Mouse (Mus musculus) gastrocnemius, postnatal 10 days (tissue): ENCODE measurements around the gene Auts2. TPM values are rescaled to one million over a fixed set of nuclear protein-coding genes. Genes with fewer than 3 reads are reported as not detected.
A peak's percentile ranks its signal among the peaks of the same experiment; 100 is the strongest.

Experiments
- DNase-seq: peaks from one replicate; pipeline ENCODE4 v3.0.0; 2021; ENCODE audit warnings: mixed read lengths
- total RNA-seq, 2 experiments: library from RNA; stranded (reverse); gene quantifications; 2 replicates each; pipeline ENCODE4 v1.2.3; 2021

The Auts2 gene
- total RNA-seq, 2 experiments from 2014 or later, result 36.2 to 49.1 TPM

DNA sequence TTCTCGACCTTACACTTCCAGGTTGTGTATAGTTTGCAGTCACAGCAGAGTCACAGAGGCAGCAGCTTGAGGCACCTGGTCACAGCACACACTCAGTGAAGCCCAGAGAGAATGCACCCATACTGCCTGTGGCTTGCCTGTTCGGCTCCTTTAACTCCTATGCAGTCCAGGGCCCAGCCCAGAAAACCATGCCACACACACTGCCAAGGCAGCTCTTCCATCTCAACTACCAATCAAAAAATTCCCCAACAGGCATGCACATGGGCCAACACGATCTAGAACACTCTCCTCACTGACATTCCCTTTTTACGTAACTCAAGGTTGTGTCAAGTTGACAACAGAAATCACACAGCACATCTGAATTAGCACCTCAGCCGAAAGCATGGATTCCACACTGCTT is 374.3 kb downstream of the Auts2 start:
- no peak for DNase-seq

DNA sequence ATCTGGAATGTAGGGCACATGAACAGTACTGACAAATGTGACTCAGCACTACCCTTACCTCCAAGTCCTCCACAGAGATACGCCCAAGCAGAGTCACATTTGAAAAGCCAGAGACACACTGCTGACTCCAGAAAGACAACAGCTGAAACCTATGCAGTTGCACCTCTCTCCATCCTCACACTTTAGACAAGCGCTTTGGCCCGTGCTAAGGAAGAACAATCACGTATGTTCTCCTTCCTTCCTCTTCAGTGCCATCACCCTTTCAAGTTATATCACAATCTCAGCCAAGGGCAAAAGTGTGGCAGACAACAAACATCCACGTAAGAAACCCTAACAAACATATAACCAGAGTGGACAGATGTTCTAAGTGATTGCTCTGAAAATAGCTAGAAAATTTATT is 374.9 kb downstream of the Auts2 start:
- no peak for DNase-seq

DNA sequence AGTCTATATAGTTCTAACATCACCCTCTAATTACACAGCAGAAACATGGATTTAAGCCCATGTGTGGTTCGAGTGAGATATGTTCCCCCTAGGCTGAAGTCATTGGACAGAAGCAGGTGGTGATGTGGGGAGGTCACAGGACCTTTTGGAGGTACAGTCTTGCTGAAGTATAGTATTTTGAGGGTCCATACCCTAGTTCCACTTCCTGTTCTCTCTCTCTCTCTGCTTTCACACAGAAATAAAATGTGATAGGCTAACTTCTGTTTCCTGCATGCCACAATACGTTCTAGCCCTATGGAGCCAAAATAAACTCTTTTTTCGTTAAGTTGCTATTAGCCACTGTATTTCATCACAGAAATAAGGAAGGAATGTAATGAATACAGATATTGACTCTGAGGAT is 376.6 kb downstream of the Auts2 start:
- no peak for DNase-seq

DNA sequence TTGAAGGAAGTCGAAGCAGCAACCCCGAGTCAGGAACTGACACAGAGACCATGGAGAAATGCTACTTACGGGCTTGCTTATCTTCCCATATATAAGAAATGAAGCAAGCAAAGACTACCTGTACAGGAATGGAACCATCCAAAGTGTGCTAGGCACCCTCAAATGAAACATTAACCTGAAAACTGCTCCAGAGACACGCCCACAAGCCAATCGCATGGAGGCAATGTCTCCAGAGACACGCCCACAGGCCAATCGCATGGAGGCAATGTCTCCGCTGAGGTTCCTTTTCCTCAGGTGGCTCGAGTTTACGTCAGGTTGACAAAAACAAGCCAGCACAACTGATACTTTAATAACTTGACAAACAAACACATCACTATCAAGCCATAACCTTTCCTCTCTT is 379.2 kb downstream of the Auts2 start:
- no peak for DNase-seq

DNA sequence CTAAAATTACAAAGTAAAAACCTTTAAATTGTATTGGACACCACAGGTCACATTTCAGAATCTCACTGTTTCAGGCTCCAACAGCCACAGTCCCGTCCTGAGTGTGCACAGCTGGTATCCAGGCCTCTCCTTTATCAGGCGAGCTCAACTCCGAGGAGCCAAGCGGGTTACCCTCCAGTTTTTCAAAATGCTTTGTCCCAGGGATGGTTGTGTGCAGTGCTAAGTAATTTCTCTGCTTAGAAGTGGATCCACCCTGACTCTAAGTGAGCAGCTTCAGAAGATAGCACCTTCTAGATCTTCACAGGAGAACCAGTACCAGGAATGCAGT is 381.0 kb downstream of the Auts2 start:
- no peak for DNase-seq

GRCm38 (mm10) chr5:132161338-132162205 is 381.6 kb downstream of the Auts2 start:
- DNase-seq, result no peak

- DNase-seq, result no peak
These were observed 399.0 kb downstream of the Auts2 start for GRCm38 (mm10) chr5:132144181-132144580.

DNA sequence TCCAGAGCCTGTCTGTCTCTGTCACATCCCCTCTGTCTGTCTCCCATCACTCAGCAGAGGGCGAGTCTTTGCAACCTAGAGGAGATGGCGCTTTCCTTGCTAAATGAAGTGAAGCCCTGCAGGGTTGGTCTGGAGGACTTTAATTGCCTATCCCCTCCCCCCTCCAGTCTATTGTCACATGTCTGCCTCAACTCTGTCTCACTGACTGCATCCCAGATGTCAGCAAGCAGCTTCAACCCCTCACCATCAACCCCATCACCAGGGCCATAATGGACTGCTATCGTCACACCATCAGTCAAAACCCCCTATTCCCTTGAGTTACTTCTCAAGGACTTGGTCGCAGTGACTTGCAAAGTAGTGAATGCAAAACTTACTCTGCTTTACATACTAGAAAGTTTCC is 402.3 kb downstream of the Auts2 start:
- DNase-seq, result no peak

DNA sequence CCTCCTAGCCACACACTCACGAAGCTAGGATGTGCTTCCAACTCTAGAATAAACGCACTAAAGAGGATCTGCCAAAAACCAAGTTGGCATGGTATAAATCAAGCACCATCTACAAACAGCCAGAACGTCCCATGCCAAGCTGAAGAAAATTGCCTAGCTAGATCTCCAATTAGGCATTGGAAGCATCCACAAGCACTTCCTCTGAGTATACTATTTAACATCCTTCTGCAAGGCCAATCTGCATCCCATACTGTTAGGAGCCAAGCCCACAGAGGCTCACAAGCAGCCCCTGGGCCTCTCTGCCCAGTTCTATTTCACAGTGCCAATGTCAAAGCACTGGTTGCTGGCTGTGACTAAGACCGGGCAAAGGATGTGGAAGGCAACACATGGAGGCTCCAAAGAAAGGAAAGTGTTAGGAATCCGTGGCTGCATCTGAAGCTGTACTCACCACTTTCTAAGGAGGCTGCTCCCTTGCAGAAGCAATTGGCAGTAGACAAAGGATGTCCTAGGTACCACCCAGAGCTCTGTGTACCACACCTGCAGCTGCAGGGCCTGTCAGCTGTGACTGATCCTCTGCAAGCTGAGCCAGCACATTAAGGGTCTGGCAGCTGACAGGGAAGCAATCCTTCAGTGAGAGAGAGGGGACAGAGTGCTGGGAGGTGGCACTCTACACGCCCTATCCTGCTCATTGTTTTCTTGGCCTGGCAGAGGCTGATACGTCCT is 407.0 kb downstream of the Auts2 start:
- DNase-seq, result no peak

DNA sequence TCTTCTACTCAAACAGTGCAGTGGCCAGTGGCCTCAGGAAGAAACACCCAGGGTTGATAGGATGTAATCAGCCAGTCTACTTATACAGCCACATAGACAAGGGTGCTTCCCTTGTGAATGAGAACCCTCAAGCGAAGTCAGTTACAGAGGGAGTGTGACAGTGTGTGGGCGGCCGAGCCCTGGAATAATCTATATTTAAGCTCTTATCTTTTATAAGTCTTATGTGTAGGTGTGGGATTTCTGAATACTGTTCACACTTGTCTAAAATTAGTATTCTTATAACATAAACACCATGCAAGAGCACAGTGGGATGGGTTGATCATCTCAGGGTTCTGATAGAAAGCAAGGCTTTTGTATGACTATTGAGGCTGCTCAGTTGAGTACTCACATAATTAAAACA is 411.2 kb downstream of the Auts2 start:
- DNase-seq, result no peak

DNA sequence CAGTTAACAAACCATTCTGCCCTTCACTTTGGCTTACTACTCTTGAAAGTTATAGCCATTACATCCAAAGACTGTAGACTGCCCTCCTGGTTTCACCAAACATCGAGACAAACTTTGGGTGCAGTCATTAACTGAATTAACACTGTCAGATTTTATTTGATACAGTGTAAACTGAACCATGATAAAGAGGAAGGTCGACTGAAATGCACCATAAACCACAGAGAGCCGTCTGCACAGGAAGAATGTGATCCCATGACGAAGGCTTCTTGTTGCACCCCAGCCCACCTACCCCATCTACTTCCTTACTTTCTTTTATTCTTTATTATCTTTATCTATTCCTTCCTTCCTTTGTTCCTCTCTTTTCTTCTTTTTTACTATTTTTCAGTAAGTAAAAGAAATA is 412.6 kb downstream of the Auts2 start:
- DNase-seq, result no peak

GRCm38 (mm10) chr5:132126626-132127025 is 416.5 kb downstream of the Auts2 start:
- DNase-seq, result no peak

- no peak for DNase-seq
These were observed 427.5 kb downstream of the Auts2 start for GRCm38 (mm10) chr5:132115631-132116030.

- no peak for DNase-seq
These were observed 428.4 kb downstream of the Auts2 start for GRCm38 (mm10) chr5:132114561-132115301.

DNA sequence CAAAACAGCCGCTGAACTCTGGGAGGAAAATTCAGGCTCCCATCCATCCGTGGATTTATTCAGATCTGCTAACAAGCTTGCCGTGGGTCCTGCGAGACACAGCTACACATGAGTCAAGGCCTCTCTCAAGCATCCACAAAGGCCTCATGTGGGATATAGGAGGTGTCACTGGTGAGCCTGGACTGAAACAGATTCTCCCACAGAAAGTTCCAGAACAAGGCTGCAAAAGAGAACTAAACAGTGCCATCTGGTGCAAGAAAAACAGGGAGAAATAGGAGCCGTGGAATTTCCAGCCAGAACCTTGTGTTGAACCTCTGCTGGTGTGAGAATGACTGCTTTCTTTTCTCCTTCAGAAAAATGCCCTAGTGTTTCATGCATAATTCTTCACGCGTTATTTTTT is 429.7 kb downstream of the Auts2 start:
- no peak for DNase-seq

DNA sequence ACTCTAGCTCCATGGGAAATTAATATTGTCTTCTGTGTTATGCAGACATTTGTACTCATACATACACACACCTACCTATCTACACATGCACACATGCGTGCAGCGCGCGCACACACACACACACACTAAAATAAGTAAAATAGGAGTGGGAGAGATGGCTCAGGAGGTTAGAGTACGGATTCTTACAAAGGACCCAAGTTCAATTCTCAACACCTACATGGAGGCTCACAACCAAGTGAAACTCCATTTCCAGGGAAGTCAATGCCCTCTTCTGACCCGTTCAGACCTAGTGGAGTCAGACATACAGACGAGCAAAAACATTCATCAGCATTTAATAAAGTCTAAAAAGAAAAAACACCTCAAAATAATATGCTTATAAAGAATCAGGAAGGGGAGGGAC is 430.5 kb downstream of the Auts2 start:
- DNase-seq, result no peak

GRCm38 (mm10) chr5:132102426-132102825 is 440.7 kb downstream of the Auts2 start:
- DNase-seq, result no peak

DNA sequence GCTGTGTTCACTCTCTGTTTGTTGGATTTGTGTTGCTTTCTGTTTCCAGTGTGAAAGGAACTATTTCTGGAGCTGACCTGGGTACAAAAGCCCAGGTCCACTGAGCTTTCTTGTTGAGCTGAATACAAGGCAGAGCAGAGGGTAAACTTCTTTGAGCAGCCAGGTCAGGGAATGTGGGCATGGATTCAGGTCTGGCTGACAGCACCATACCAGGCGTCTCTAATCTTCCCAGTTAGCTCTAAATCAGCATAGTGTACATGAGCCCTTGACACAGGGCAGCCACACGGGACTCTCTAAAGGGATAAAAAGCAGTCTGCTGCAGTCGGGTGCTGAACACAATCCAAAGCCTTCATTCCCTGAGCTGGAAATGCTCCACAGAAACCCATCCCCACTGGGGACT is 444.7 kb downstream of the Auts2 start:
- no peak for DNase-seq

DNA sequence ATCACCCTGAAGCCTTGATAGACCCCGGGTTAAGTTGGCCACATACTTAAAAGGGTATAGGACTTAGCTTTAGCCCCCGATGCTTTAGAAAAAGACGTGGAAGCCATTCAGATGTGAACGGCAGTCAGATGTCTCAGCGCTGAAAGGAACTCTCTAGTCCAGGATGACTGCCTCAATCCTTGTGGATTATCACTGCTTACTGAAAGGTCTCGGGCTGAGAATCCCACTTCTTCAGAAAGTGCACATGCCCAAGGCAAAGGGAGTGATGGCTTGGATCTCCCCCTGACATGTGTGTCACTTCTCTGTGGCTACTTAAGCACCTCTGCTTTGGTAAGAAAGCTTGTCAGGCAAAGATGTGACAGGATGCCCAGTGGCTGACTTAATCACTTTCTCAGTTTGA is 450.4 kb downstream of the Auts2 start:
- DNase-seq, result no peak

GRCm38 (mm10) chr5:132089496-132090250 is 453.5 kb downstream of the Auts2 start:
- no peak for DNase-seq

DNA sequence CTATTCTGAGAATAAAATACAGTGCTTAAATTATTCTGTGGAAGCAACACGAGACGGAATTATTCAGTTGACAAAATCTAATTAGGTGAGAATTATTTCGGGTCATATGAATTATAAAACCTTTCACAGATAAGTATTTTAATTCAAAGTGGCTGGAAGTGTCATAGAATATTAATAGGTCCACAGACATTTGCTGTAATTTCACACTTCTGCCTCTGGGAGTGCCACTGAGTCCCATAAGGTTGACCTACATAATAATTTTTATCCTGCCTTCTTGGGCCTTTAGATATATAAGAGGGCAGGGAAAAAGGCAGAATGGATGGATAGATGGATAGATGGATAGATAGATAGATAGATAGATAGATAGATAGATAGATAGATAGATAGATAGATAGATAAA is 454.6 kb downstream of the Auts2 start:
- DNase-seq, result no peak

DNA sequence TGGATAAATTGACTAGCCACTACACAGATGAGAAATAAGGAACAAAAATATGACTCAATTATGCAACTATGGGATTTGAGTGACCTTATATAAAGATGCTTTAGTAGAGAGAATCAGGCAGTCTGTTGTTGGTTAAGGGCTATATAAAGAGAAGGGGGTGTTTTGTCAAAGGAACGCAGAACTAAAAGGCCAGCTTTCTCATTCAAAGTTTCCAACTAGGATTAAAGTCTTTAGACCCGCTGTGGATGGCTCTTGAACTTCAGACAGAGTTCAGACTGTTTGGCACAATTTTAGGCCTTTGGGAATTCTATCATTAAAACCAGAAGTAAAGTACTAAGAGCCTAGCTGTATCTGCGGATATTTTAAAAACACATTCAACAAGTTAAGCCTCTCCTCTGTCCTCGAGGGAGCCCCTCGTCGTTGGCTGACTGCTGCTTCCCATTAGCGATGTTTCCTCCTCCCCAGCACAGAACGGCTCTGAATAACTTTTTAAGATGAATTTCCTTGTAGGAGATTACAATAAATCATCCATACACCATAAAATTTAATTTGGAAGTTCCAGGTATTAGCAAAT is 459.3 kb downstream of the Auts2 start:
- peak; percentile 14 for DNase-seq
